Mouse (Mus musculus) testis, adult 2 months (tissue): ENCODE measurements at regions not wholly inside any gene's neighbourhood (a gene's known extent, or its start where the extent isn't known, plus 50 kb on each side); places are given as distances from the start of the nearest gene placed in this dataset.

Source experiments
- H3K27ac ChIP-seq: fragments of 200-500 bp; 2 replicates; pipeline ENCODE4 v1.5.1; 2012; ENCODE audit warnings: low read depth, low read length; ENCODE audit not compliant: control insufficient read depth, insufficient read depth
- H3K27me3 ChIP-seq: fragments of 200-500 bp; 2 replicates; pipeline ENCODE4 v1.6.1; 2012; ENCODE audit warnings: mild to moderate bottlenecking, low read length, moderate library complexity; ENCODE audit not compliant: control insufficient read depth, insufficient read depth
- H3K36me3 ChIP-seq: fragments of 200-500 bp; 2 replicates; pipeline ENCODE4 v1.6.1; 2012; ENCODE audit warnings: mild to moderate bottlenecking, low read length; ENCODE audit not compliant: control insufficient read depth, insufficient read depth
- H3K4me1 ChIP-seq: fragments of 200-500 bp; 2 replicates; pipeline ENCODE4 v1.6.1; 2012; ENCODE audit warnings: low read length; ENCODE audit not compliant: control insufficient read depth, insufficient read depth
- H3K4me3 ChIP-seq: fragments of 200-500 bp; 2 replicates; pipeline ENCODE4 v1.5.1; 2012; ENCODE audit warnings: low read depth, mild to moderate bottlenecking, low read length, moderate library complexity, mixed read lengths; ENCODE audit not compliant: control insufficient read depth
- CTCF ChIP-seq: fragments of 200-500 bp; IDR thresholded peaks from 2 replicates; pipeline ENCODE4 v1.5.1; 2012; ENCODE audit warnings: low read depth, mild to moderate bottlenecking, inconsistent platforms, low read length, moderate library complexity; ENCODE audit not compliant: control insufficient read depth, insufficient read depth, insufficient replicate concordance
- POLR2A ChIP-seq: fragments of 200-500 bp; IDR thresholded peaks from 2 replicates; pipeline ENCODE4 v1.6.1; 2012; ENCODE audit warnings: low read depth, mild to moderate bottlenecking, inconsistent platforms, low read length, moderate library complexity; ENCODE audit not compliant: control insufficient read depth

DNA sequence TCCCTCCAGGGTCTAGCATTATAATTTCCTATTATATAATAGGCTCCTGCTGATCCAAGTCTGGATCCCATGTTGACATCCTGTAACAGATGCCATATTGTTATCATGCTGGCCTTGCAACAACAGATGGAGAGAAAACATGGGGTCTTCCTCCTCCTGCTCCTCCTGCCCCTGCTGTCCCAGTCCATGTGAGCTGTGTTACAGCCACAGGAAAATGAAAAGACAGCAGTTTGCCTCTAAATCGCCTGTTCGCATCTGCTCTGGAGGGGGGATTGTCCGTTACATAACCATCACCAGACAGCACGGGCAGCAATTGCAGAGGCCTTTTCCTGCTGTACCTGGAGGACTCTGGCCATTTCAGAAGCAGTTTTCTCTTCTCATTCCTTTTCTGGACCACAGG is 260.0 kb downstream of the Gpam start:
- Histone ChIP-seq H3K4me3 (no peak overlapping the region), H3K27me3 (no peaks in the 10 kb centered on the region), H3K4me1 (no peaks in the 10 kb centered on the region), H3K27ac (no peak overlapping the region), H3K36me3 (no peaks in the 10 kb centered on the region)
- TF ChIP-seq CTCF (no peak), POLR2A (no peak)

DNA sequence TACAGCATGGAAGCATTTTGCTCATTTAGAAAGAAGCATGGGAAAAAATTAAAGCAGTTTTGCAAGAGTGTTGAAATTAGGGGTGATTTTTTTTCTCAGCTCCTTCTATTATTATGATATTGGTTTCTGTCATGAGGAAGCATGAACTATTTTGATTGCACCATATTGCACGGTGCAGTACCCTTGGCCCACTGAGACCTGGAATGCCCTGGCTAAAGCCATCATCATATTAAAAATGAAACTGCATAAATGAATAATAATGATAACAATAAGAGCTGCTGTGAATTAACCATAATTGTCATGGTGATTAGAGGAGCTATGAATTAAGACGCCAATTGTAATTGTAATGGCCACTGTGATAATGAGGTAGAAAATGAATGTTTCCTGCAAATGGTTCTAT is 271.8 kb downstream of the Gpam start:
- no peaks in the 10 kb centered on the region for H3K27me3 ChIP-seq
- no peak for TF ChIP-seq POLR2A
- no peak for TF ChIP-seq CTCF
- H3K4me1 ChIP-seq, result no peaks in the 10 kb centered on the region
- H3K4me3 ChIP-seq, result no peak overlapping the region
- no peak overlapping the region for H3K27ac ChIP-seq
- no peaks in the 10 kb centered on the region for H3K36me3 ChIP-seq

DNA sequence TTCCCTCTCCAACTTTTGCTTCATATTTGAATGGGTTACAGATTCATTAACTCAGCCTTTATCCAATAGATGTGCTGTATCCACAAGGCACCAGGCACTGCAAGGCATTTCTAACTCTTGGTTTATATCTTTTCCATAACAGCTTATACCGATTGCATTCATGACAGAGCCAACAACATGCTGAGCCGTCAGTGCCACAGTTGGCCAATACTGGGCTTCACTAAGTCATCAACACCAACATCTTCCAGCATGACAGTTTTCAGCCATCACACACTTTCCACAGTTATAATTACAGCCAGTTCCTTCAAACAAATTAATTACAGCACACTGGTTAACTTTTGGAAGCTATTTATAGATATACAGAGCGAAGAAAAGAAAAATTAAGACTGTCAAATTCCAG is 288.8 kb downstream of the Gpam start:
- Histone ChIP-seq H3K36me3 (no peaks in the 10 kb centered on the region), H3K4me3 (no peak overlapping the region), H3K27me3 (no peaks in the 10 kb centered on the region), H3K27ac (no peak overlapping the region), H3K4me1 (no peaks in the 10 kb centered on the region)
- TF ChIP-seq POLR2A (no peak), CTCF (no peak)

DNA sequence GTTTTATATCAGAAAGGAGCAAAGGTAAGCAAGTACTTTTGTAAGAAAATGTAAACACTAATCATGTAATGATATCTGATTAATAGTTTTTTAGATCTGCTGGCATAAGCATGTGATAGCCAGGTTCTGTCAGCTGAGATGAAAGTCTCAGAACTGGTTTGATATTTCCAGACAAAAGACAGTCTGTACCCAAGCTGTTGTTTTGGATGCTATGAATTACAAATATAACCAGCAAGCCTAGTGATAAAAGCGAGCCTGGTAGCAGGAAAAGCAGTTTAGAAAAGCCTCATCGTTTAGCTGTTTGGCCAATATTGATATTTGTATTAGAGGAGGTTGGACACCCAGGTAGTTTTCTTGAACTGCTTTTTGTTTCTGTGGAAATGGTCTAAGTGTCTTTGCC is 290.6 kb downstream of the Gpam start:
- Histone ChIP-seq H3K27ac (no peak overlapping the region), H3K4me3 (no peak overlapping the region), H3K27me3 (no peaks in the 10 kb centered on the region), H3K36me3 (no peaks in the 10 kb centered on the region), H3K4me1 (no peaks in the 10 kb centered on the region)
- TF ChIP-seq POLR2A, result no peak
- TF ChIP-seq CTCF, result no peak

DNA sequence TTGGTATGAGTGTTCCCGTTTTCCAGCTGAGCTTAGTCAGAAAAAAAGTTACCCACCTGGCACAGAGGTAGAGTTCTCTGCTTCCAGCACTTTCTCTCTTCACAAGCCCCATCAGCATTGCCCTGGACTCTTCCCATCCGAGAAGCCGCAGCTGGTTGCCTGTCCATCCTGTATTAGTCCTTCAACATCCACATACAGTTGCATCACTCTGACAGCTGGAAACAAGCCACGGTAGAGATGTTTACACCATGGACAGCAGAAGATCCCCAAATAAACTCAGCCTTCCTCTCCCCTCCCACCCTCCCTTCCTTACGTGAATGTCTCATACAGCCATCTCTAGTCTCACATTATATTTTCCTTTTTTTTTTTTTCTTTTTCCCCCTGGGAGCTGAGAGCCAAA is 304.9 kb downstream of the Gpam start:
- H3K4me3 ChIP-seq, result no peak overlapping the region
- no peaks in the 10 kb centered on the region for H3K27me3 ChIP-seq
- no peaks in the 10 kb centered on the region for H3K4me1 ChIP-seq
- no peaks in the 10 kb centered on the region for H3K36me3 ChIP-seq
- H3K27ac ChIP-seq, result no peak overlapping the region
- TF ChIP-seq POLR2A, result no peak
- TF ChIP-seq CTCF, result no peak

DNA sequence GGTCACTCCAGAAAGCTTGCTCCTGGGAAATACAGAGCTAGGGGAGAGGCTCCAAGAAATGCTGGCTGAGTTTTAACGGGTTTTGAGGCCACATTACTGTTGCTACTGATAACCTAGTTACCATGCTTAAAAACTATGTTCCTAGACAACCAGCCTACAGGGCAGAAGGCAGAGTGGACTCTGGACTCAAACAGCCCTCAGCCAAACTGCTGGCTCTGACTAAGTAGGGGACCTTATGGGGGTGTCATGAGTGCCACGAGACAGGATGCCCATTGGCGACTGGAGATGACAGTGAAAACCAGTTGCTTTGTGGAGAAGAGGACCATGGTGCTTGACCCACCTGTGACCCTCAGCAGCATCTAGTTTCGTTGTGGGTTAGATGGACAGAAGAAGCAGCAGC is 306.5 kb downstream of the Gpam start:
- H3K4me1 ChIP-seq, result no peaks in the 10 kb centered on the region
- no peak overlapping the region for H3K4me3 ChIP-seq
- TF ChIP-seq CTCF, result no peak
- no peak for TF ChIP-seq POLR2A
- no peaks in the 10 kb centered on the region for H3K36me3 ChIP-seq
- H3K27me3 ChIP-seq, result no peaks in the 10 kb centered on the region
- H3K27ac ChIP-seq, result no peak overlapping the region

DNA sequence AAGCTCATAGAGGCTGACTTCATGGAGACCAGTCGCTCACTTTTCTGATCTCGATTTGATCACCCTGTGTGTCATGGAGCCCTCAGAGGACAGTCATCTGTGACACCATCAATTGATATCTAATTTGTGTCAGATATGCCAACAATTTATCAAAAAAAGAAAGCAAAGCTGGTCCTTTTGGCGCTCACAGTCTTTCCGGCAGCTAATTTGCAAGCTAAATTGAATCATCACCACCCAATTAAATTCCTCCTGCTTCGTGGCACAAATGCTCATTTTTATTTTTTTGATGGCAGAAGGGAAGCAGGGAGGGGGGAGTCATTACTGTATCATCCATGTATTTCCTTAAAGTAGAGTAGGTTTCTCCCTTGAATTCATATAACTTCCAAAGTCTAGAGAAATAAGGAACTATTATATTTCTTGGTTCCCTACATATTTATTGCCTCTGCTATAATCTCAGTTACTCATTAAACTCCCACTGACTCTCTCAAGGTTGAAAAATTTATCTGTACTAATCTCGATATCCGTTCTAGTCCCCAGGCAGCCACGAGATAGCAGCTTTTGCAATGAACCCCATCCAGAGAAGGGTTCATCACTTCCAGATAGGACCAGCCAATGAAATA is 325.8 kb downstream of the Gpam start:
- TF ChIP-seq POLR2A (no peak), CTCF (no peak)
- Histone ChIP-seq H3K36me3 (no peaks in the 10 kb centered on the region), H3K4me3 (no peak overlapping the region), H3K27me3 (no peaks in the 10 kb centered on the region), H3K27ac (no peak overlapping the region), H3K4me1 (no peaks in the 10 kb centered on the region)

DNA sequence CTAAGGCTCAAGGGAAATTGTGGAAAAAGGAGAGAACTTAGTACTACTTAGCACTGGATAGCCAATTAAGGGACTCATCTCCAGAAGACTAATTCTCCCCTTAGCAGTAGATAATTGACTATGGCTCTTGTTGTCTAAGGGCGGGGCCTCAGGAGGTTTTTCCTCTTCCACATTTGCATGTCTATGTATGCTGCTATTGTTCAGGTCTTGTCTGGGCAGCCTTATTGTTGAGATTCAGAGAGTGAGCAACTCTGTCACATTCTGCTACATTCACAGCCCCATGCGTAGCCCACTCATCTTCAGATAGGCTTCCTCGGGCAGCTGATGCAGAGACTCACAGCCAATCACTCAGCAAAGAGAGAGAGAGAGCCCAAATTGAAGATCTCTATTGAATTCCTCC is 339.9 kb downstream of the Gpam start:
- TF ChIP-seq POLR2A (no peak), CTCF (no peak)
- Histone ChIP-seq H3K36me3 (no peaks in the 10 kb centered on the region), H3K4me1 (no peaks in the 10 kb centered on the region), H3K4me3 (no peak overlapping the region), H3K27ac (no peak overlapping the region), H3K27me3 (no peaks in the 10 kb centered on the region)
